Mouse (Mus musculus) adrenal gland, postnatal 25 days (tissue): Measurements from ENCODE around the gene Ier5l. TPM values are rescaled to one million over a fixed set of nuclear protein-coding genes. Genes with fewer than 3 reads are reported as not detected.
A peak's percentile ranks its signal among the peaks of the same experiment; 100 is the strongest.

Experiments
- DNase-seq: peaks from one replicate; pipeline ENCODE4 v3.0.0; 2021; ENCODE audit warnings: mixed read lengths
- total RNA-seq: library from RNA; stranded (reverse); gene quantifications from 2 replicates; pipeline ENCODE4 v1.2.3, GENCODE M21; 2021

Ier5l gene
- total RNA-seq, 1 experiment from 2014 or later: 5.9 TPM

DNA sequence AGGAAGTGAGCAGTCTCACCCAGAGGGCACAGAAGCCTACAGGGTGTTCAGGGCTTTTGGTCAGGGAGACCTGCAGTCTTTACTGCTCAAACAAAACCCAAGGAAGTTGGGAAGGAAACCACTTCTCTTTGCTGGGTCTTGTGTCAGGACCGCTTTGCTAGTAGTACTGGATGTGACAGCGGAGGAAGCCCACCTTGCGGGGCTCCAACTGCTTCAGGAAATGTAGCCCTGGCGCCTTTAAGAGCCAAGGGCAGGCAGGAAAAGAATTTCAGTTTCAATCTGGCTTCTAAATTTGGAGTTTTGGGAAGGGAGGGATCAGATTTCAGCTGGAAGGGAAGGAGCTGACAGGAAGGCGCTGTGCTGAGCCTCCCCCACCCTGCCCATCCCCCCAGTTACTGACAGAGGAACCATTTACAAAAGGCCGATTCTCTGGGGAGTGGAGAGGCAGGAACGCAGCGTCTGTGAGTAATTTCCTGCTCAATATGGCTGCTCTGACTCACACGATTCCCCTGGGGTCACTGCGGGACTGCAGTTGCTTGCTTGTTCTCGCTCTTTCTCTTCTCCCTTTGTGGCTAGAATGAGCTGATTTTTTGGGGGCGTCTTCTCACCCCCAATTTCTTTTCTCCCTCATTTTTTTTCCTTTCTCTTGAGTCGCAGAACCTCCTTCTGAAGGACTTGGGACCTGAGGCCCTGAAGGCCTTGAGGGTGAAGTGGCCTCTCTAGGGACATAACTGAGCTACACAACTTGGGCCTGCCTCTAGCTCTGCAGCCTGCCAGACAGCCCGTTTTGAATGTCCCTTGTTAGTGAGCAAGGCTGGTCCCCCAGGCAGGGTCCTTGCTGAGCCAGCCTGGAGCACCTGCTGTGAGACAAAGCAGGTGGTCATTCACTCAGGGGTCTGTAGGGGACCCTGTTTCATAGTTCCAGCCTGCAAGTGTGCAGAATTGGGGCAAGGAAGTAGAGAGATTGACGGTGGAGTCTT lies 32.2 kb downstream of the Ier5l start:
- peak; percentile 69 for DNase-seq

DNA sequence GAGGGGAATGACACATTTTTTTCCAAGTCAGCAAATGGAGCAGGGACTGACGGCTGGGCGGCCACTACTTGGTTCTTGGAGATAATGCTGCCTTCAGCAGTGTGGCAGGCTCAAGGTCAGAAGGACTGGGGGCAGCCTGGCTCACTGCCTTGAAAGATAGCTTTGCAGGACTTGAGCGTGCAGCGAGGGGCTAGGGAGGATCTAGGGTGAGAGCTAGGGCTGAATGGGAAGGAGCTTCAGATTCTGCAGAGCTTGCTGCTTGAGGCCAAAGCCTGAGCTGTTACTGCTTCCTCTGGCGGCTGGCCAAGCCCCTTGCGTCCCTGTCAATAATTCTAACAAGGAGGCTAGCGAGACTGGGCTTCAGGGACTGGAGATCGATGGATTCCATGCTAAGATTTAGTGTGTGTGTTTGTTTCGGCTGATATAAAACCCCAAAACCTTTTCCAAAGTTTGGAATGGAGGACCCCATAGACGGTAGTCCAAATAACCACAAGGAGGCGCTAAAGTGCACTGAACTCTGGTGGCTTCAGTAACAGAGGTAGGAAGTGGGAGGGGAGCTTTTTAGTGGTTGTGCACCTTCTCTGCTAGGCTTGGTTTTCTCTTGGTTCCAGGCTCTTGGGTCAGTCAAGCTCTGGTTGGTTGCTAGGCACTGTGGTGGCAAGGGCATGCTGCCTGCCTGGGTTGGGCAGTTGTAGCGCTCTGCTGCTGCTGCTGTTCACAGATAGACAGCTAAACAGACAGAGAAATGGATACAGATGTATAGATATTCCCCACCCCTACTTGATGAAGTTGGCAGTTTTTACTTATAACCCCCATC lies 33.1 kb downstream of the Ier5l start:
- DNase-seq: peak; percentile 73

- no peak for DNase-seq
These were observed 33.8 kb downstream of the Ier5l start for GRCm38 (mm10) chr2:30440211-30440700.

DNA sequence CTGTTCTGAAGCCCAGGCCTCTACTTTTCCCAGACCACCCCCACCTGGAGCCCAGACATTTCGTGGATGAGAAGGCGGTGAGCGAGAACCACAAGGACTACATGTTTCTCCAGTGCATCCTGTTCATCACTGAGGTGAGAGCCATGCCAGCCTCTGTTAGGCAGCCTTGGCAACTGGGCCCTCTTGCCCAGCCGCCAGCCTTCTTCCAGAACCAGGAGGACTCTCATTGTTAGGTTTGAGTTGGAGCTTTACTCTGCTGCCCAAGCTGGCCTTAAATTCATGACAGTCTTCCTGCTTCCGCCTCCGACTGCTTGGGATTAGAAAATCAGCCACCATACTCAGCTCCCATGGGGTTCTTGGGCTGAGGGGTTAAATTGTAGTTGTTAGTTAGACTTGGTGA lies 34.4 kb downstream of the Ier5l start:
- no peak for DNase-seq

GRCm38 (mm10) chr2:30437791-30438190 lies 36.2 kb downstream of the Ier5l start:
- DNase-seq: no peak

DNA sequence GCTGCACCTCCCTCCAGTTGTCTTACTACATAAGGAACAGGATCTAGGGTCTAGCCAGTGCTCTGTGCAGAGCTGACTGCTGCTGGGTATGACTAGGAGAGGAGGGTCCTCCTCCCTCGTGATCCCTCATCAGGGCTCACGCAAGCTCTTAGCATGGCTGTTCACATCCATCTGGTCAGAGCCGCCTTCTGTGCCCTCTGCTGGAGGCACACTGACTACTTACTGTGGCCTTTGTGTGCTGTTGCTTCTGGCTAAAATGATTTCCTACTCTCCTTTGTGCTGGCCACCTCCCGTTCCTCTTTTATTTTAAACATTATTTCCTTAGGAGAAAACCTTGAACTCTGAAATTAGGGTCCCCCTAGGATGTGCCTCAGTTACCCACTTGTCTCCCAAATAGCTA lies 37.2 kb downstream of the Ier5l start:
- DNase-seq: no peak

GRCm38 (mm10) chr2:30436156-30436545 lies 37.9 kb downstream of the Ier5l start:
- DNase-seq: peak; percentile 43

- peak; percentile 71 for DNase-seq
These were observed 38.5 kb downstream of the Ier5l start for GRCm38 (mm10) chr2:30435326-30436155.

DNA sequence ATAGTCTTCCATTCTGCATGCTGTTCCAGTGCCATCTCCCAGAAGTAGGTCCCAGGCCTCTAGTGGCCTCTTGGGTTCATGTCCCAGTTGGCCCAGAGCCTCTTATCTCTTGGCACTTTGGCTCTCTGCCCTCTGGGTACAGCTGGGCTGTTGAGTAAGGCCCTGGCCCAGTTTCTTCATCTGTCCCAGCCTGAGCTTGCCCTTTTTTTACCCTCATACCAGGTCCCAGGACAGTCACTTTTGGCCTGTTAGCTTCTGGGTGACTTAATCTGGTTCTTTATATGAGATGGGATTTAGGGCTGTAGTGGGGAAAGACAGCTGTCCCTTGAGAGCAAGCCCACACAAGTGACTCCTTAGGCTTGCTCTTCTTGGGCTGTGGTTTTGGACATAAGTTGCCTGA lies 44.9 kb downstream of the Ier5l start:
- peak; percentile 67 for DNase-seq

Other genes with a start within 250 kb of the Ier5l start
- 51.1 and 52.2 TPM in 2 replicates for gene Lrrc8a, start 236.5 kb downstream of the Ier5l start, total RNA-seq
- 1.5 and 2.9 TPM in 2 replicates for gene Gm28035, start 233.7 kb downstream of the Ier5l start, total RNA-seq
- gene Phyhd1, start 208.0 kb downstream of the Ier5l start, total RNA-seq: 9.6 and 18.1 TPM in 2 replicates
- not detected in 2 replicates for gene Gm28038, start 193.2 kb downstream of the Ier5l start, total RNA-seq
- gene Dolk, start 187.9 kb downstream of the Ier5l start, total RNA-seq: 39.7 and 47.3 TPM in 2 replicates
- 38.0 and 38.9 TPM in 2 replicates for gene Nup188, start 187.8 kb downstream of the Ier5l start, total RNA-seq
- 90.0 and 111 TPM in 2 replicates for gene Sh3glb2, start 114.9 kb downstream of the Ier5l start, total RNA-seq
- gene Miga2, start 110.0 kb downstream of the Ier5l start, total RNA-seq: 65.4 and 83.5 TPM in 2 replicates
- gene Dolpp1, start 82.0 kb downstream of the Ier5l start, total RNA-seq: 22.3 and 28.5 TPM in 2 replicates
- 130 and 142 TPM in 2 replicates for gene Crat, start 58.4 kb downstream of the Ier5l start, total RNA-seq
- 130 and 145 TPM in 2 replicates for gene Ptpa, start 58.2 kb downstream of the Ier5l start, total RNA-seq
- 1.6 and 4.4 TPM in 2 replicates for gene Cstad, start 120.8 kb upstream of the Ier5l start, total RNA-seq